Comparison of ENCODE assay signal across 9 mouse cellular contexts in genomic region chr6:139577026-139577861, GRCm38 (mm10). TPM values are rescaled to one million over a fixed set of nuclear protein-coding genes. Genes with fewer than 3 reads are reported as not detected.
A peak's percentile ranks its signal among the peaks of the same experiment; 100 is the strongest.
DNase-seq lines count a peak whose midpoint lies in the region; ATAC-seq and TF ChIP-seq lines count a peak whose summit lies in the region.
"Had no signal": no experiment of that assay in that cellular context is flagged by ENCODE, and none has a peak within 500 bp of the region (broad histone marks: within the 10 kb centered on the region; RNA-seq: fewer than 3 reads in every experiment).

No protein-coding gene starts in this region.

- ATAC-seq in cerebellum, adult (ENCODE audit: insufficient number of reproducible peaks, low FRiP score, low TSS enrichment) = no peak
- ATAC-seq in intestine, postnatal 0 days = no peak

- peak; percentile 35; the same call in 1 of the 2 replicates for TF ChIP-seq CTCF in cerebellum, adult 2 months (IDR thresholded peaks at IDR 0.05; ENCODE audit: borderline replicate concordance, insufficient read depth, low read depth, low read length)
- peak; percentile 45 for TF ChIP-seq CTCF in liver, adult 2 months (IDR thresholded peaks at IDR 0.05; ENCODE audit: low read depth, low read length)
- peak; percentile 76 for TF ChIP-seq CTCF in intestine, postnatal 0 days (IDR thresholded peaks at IDR 0.05; ENCODE audit: low read depth)

- no peaks in the 10 kb centered on the region for H3K9me3 ChIP-seq in intestine, postnatal 0 days (ENCODE audit: control insufficient read depth)
- H3K9me3 ChIP-seq: limb, embryonic 12.5 days had no signal

- no peak overlapping the region for H3K4me3 ChIP-seq in cerebellum, adult 2 months (replicated peaks; ENCODE audit: insufficient read depth, low read depth, low read length)
- 0 out of 2 replicates have a peak overlapping the region, but pooled peaks have one; percentile 7 for H3K4me3 ChIP-seq in liver, adult 2 months (ENCODE audit: insufficient read depth, low read depth, low read length)
- H3K4me3 ChIP-seq in intestine, postnatal 0 days (ENCODE audit: low read depth, low read length) = no peak overlapping the region
- H3K4me3 ChIP-seq: limb, embryonic 12.5 days had no signal

- no peak for DNase-seq in cerebellum, adult 2 months
- peak; percentile 53 for DNase-seq in liver, adult 2 months (ENCODE audit: extremely low read depth, low read depth, low spot score)
- DNase-seq in liver = no peak
- peak; percentile 2 for DNase-seq in skeletal muscle tissue, adult 2 months (ENCODE audit: low read depth, low spot score)
- DNase-seq in cerebellum, adult 18-20 months = no peak
- DNase-seq in spleen, postnatal 14 days (ENCODE audit: low spot score in 2 of 2) = no peak

- no peak for TF ChIP-seq POLR2A in cerebellum, adult 2 months (IDR thresholded peaks at IDR 0.05; ENCODE audit: borderline replicate concordance, insufficient read depth, low read length)
- no peak for TF ChIP-seq POLR2A in liver, adult 2 months (IDR thresholded peaks at IDR 0.05; ENCODE audit: extremely low read depth, insufficient read depth, low read length)

- H3K36me3 ChIP-seq in liver, adult 2 months (ENCODE audit: control insufficient read depth, insufficient read depth, low read length) = no peaks in the 10 kb centered on the region
- H3K36me3 ChIP-seq in intestine, postnatal 0 days (ENCODE audit: control insufficient read depth, insufficient read depth) = no peaks in the 10 kb centered on the region
- H3K36me3 ChIP-seq: limb, embryonic 12.5 days had no signal

- no peak overlapping the region for H3K27ac ChIP-seq in cerebellum, adult 2 months (ENCODE audit: insufficient read depth, low read length)
- no peak overlapping the region for H3K27ac ChIP-seq in liver, adult 2 months (replicated peaks; ENCODE audit: insufficient read depth, low read depth, low read length)
- H3K27ac ChIP-seq in intestine, postnatal 0 days (ENCODE audit: low read depth, low read length) = no peak overlapping the region
- H3K27ac ChIP-seq: limb, embryonic 12.5 days had no signal

- H3K27me3 ChIP-seq in cerebellum, adult 2 months (ENCODE audit: control insufficient read depth, insufficient read depth, low read length) = no peaks in the 10 kb centered on the region
- H3K27me3 ChIP-seq in liver, adult 2 months (ENCODE audit: control insufficient read depth, insufficient read depth, low read length) = no peaks in the 10 kb centered on the region
- no peaks in the 10 kb centered on the region for H3K27me3 ChIP-seq in intestine, postnatal 0 days (replicated peaks; ENCODE audit: control insufficient read depth, insufficient read depth, low read length)
- H3K27me3 ChIP-seq: limb, embryonic 12.5 days had no signal

- no peaks in the 10 kb centered on the region for H3K79me2 ChIP-seq in liver, adult 2 months (ENCODE audit: control insufficient read depth, insufficient read depth, low read length)

- H3K9ac ChIP-seq in liver, adult 2 months (ENCODE audit: low read depth, low read length) = no peak overlapping the region
- no peak overlapping the region for H3K9ac ChIP-seq in intestine, postnatal 0 days (ENCODE audit: low read depth, low read length)
- H3K9ac ChIP-seq: limb, embryonic 12.5 days had no signal

- 57% methylated on average over 18 of the region's 18 CpGs for WGBS in cerebellum, adult 2 months
- 29% methylated on average over 18 of the region's 18 CpGs for WGBS in liver, adult 2 months
- WGBS in intestine, postnatal 0 days = 43% methylated on average over 18 of the region's 18 CpGs

- peak overlapping the region; percentile 51 for H3K4me2 ChIP-seq in intestine, postnatal 0 days (replicated peaks; ENCODE audit: low read depth)
- H3K4me2 ChIP-seq: limb, embryonic 12.5 days had no signal

- H3K4me1 ChIP-seq in cerebellum, adult 2 months (ENCODE audit: control insufficient read depth, insufficient read depth, low read length) = no peaks in the 10 kb centered on the region
- H3K4me1 ChIP-seq in liver, adult 2 months (ENCODE audit: control insufficient read depth, insufficient read depth, low read length) = no peaks in the 10 kb centered on the region
- no peaks in the 10 kb centered on the region for H3K4me1 ChIP-seq in intestine, postnatal 0 days (replicated peaks; ENCODE audit: control insufficient read depth, insufficient read depth, low read length)
- H3K4me1 ChIP-seq: limb, embryonic 12.5 days had no signal

RNA-seq across cellular contexts. Expression of gene Pik3c2g, which starts 9.8 kb away (rescaled TPM):
- 0.11 and 0.16 TPM in 2 replicates for polyA plus RNA-seq in cerebellum, adult 2 months (2012; rRNA removed)
- total RNA-seq in liver, adult 2 months (2014; rRNA removed) = 26.6 and 27.5 TPM in 2 replicates
- 6.4 and 10.1 TPM in 2 replicates for polyA plus RNA-seq in liver, adult 2 months (2012; rRNA removed)
- 0.22 and 0.35 TPM in 2 replicates for polyA plus RNA-seq in intestine, postnatal 0 days (2015; fragmentation: Nextera tagmentation; extraction: Ambion mirVana)

Comparison
In these comparisons a context has a peak if more than half of its experiments do, and no peak if none do; other contexts are left out.
1. DNase-seq: peak in liver, adult 2 months (single experiment) and skeletal muscle tissue, adult 2 months (single experiment); none in cerebellum, adult 2 months (0 of 2), liver (single experiment), cerebellum, adult 18-20 months (0 of 2) and spleen, postnatal 14 days (0 of 2).
2. Peak in every context shown above with its lines, with median percentiles within 50 percentile points of each other: CTCF ChIP-seq.